Mouse (Mus musculus) brain, embryonic 14.5 days (tissue): ENCODE data around the gene Rad54l.

Source experiments
- CTCF ChIP-seq: fragments of 200-500 bp; IDR thresholded peaks from 2 replicates; pipeline ENCODE4 v1.5.1; 2012; ENCODE audit warnings: inconsistent platforms, mild to moderate bottlenecking, moderate library complexity, borderline replicate concordance; ENCODE audit not compliant: insufficient read depth, insufficient read length; ENCODE audit errors: extremely low read depth
- POLR2A ChIP-seq: fragments of 200-500 bp; IDR thresholded peaks from 2 replicates; pipeline ENCODE4 v1.6.1; 2012; ENCODE audit warnings: mild to moderate bottlenecking, inconsistent platforms, borderline replicate concordance; ENCODE audit not compliant: poor library complexity, insufficient read depth, insufficient read length, severe bottlenecking; ENCODE audit errors: extremely low read depth

- TF ChIP-seq CTCF = peak; percentile 73; the same call in 1 of the 2 replicates
- TF ChIP-seq POLR2A = no peak
Observed at GRCm38 (mm10) chr4:116168617-116169352, 45.3 kb upstream of the Rad54l start.
